Mouse (Mus musculus) ES-Bruce4 (cell line): ENCODE data around the gene Rpl4.
A peak's percentile ranks its signal among the peaks of the same experiment; 100 is the strongest.
"Not testable (repeated sequence)": the region's sequence is repeated elsewhere in the genome, so short reads cannot be mapped to it uniquely, and the experiment has no call there.

ENCODE experiments used
- CTCF ChIP-seq: IDR thresholded peaks from one replicate; pipeline ENCODE4 v1.8.1; 2011; ENCODE audit warnings: low read depth, low read length
- EP300 ChIP-seq: IDR thresholded peaks from 2 replicates; pipeline ENCODE4 v1.6.1; 2011; ENCODE audit warnings: low read depth, low read length; ENCODE audit not compliant: insufficient read depth
- POLR2A ChIP-seq: IDR thresholded peaks from one replicate; pipeline ENCODE4 v1.8.1; 2011; ENCODE audit warnings: low read length; ENCODE audit not compliant: insufficient read depth

DNA sequence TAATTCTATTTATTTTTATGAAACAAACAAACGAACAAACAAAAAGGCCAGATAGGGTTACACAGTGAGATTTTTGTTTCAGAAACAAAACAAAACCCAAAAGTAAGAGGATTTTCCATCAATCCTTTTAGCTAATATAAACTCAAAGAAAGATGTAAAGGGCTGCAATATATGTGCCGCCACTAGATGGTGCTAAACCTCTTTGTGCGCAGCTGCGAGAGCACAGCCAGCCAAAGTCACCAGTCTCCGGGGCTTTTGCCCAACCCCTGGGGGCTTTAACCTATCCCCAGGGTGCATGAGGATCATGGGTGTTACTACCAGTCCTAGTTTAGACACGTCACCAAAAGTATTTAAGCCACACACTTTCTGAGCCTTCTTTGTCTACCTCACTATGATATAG is 34.3 kb upstream of the Rpl4 start:
- TF ChIP-seq CTCF: peak; percentile 53
- not testable (repeated sequence) for TF ChIP-seq POLR2A, EP300
